Mouse (Mus musculus): ENCODE results near the gene Tmem235. TPM values are rescaled to one million over a fixed set of nuclear protein-coding genes. Genes with fewer than 3 reads are reported as not detected.
"Not testable (repeated sequence)": the region's sequence is repeated elsewhere in the genome, so short reads cannot be mapped to it uniquely, and the experiment has no call there.

Gene Tmem235
- polyA plus RNA-seq (2016; fragmentation: Nextera tagmentation; extraction: Ambion mirVana) = not detected in 2 replicates

DNA sequence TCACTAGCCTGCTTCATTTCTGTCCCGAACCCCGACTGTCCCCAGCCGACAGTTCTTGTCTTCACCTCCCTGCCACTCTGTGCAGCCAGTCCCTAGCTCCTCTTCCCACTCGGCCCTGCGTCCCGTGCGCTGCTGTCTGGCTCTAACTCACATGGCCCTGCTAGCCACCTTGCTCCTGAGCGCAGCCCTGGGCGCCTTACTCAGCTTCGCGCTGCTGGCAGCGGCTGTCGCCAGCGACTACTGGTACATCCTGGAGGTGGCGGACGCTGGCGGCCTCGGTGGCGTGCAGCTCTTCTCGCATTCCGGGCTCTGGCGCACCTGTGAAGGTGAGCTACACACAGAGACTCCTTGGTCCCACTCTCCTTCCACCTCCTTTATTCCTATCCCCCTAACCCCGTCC lies at the start of gene Tmem235:
Gene Tmem235 (plus strand): TSS at position 152 of the 400 bp plus-strand sequence.
- peaks cover 18% of the 10 kb centered on the region for H3K36me3 ChIP-seq
- H3K4me2 ChIP-seq (replicated peaks) = peak within 1 kb of the TSS; percentile 7
- WGBS = 5% methylated on average over 23 of the region's 23 CpGs
- H3K4me3 ChIP-seq = no peak within 1 kb of the TSS
- no peaks in the 10 kb centered on the region for H3K9me3 ChIP-seq (replicated peaks)
- no peak within 1 kb of the TSS for H3K9ac ChIP-seq
- no peak within 1 kb of the TSS for H3K27ac ChIP-seq
- no peak for ATAC-seq (ENCODE audit: low FRiP score)
- peaks cover 59% of the 10 kb centered on the region for H3K27me3 ChIP-seq
- H3K4me1 ChIP-seq = peaks cover 10% of the 10 kb centered on the region

DNA sequence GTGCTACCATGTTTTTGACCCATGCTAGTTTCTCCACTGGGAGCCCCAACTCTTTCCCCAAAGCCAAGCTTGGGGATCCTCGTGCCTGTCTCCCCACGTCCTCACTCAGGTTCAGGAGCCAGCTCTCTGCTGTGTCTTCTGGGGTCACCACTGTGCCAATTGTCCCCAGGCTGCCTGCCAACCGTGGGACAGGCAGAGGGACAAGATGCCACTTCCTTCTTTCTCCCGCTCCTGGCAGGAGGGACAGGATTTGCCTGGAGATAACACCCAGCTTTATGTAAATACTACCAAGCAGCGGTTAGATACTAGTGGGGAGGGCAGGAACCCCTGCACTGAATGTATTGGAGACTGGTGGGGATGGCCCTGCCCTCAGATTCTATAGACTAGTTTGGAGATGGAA lies 46.7 kb upstream of the Tmem235 start:
- no peaks in the 10 kb centered on the region for H3K9me3 ChIP-seq (replicated peaks)
- no peak for ATAC-seq (ENCODE audit: low FRiP score)
- no peak overlapping the region for H3K4me3 ChIP-seq
- 88% methylated on average over 5 of the region's 5 CpGs for WGBS
- H3K36me3 ChIP-seq = peaks cover 33% of the 10 kb centered on the region
- no peak overlapping the region for H3K9ac ChIP-seq
- H3K4me1 ChIP-seq = peaks cover 17% of the 10 kb centered on the region
- H3K27me3 ChIP-seq = peaks cover 15% of the 10 kb centered on the region
- H3K4me2 ChIP-seq (replicated peaks) = no peak overlapping the region
- no peak overlapping the region for H3K27ac ChIP-seq

DNA sequence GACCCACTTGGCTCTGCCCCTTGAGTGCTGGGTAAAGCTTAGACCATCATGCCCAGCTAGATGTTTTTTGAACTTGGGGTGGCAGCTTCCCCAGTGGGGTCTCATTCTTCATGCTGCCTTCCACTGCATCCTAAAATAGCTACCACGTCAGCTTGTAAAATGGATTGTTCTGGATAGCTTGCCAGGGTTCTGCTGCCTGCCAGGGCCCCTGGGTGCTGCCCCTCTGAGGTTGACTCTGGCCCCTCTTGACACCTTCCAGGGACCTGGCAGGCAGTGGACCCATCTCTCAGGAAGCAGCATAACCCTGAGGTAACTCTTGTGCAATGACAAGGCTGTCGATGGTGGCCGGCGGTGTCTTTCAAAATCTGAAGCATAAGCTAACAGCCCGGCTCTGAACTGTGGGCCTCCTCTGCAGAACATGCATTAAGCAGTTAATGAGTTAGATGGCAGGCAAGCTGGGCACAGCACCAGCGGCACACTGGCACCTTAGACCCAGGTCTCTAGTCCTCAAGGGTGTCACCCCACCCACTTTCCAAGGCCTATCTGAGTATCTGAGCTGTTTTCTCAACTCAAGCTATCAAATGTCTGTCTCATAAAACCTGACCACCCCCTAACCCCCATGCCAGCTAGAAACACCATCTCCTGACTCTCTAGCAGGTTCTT lies 45.7 kb upstream of the Tmem235 start:
- WGBS = 94% methylated on average over 6 of the region's 6 CpGs
- Histone ChIP-seq H3K36me3 (peaks cover 34% of the 10 kb centered on the region), H3K4me2 (replicated peaks) (no peak overlapping the region), H3K4me3 (no peak overlapping the region), H3K9me3 (replicated peaks) (no peaks in the 10 kb centered on the region), H3K4me1 (peaks cover 18% of the 10 kb centered on the region), H3K9ac (no peak overlapping the region), H3K27ac (no peak overlapping the region), H3K27me3 (peaks cover 5% of the 10 kb centered on the region)
- ATAC-seq (ENCODE audit: low FRiP score) = no peak

DNA sequence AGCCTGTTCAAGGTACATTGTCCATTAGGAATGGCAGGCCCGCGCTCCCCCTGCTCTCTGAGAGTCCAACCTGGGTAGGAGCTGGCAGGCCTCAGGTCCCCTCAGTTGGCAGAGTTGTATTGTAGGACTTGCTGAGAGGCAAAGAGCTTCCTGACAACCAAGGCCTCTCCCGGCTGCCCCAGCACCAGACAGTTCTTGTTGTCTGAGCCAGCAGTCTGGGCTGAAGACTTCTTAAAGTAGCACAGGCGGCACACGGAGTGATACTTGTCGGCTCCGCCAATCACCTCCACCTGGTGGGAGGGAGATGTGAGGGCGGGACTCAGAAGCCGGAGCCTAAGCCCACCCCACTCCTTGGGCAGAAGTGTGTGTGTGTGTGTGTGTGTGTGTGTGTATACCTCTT lies 44.7 kb upstream of the Tmem235 start:
- not testable (repeated sequence) for H3K27ac ChIP-seq; H3K9ac ChIP-seq; H3K4me1 ChIP-seq; H3K4me3 ChIP-seq; ATAC-seq (ENCODE audit: low FRiP score); H3K27me3 ChIP-seq; H3K9me3 ChIP-seq (replicated peaks); H3K4me2 ChIP-seq (replicated peaks)
- peaks cover 34% of the 10 kb centered on the region for H3K36me3 ChIP-seq
- WGBS = 86% methylated on average over 9 of the region's 9 CpGs

DNA sequence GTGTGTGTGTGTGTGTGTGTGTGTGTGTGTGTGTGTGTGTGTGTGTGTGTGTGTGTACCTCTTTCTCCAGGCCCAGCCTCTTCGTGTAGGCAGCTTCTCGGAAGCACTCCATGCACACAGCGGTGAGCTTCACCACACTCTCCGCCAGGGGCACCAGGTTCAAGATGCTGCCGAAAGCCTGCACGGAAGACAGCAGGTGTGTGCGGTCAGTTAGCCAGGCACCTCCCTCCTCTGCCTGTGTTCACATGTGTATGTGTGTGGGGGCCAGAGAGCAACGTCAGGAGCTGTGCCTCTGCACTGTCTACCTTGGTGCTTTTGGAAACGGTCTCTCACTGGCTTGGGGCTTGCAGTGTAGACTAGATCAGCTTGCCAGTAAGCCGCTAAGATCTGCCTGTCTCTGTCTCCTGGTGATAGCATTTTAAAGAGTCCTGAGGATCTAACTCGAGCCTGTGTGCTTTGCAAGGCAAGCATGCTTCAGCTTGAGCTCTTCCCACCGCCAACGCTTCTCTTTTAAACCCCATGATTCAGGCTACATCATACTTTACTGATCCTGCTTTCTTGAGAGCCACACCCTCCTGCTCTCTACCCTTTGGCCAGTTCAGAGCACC lies 44.1 kb upstream of the Tmem235 start:
- Histone ChIP-seq H3K4me1 (peaks cover 4% of the 10 kb centered on the region; the same call in 1 of the 2 replicates), H3K4me3 (no peak overlapping the region), H3K4me2 (replicated peaks) (no peak overlapping the region), H3K27ac (no peak overlapping the region), H3K9me3 (replicated peaks) (no peaks in the 10 kb centered on the region), H3K27me3 (no peaks in the 10 kb centered on the region), H3K9ac (no peak overlapping the region), H3K36me3 (peaks cover 34% of the 10 kb centered on the region)
- WGBS = 92% methylated on average over 13 of the region's 13 CpGs
- ATAC-seq (ENCODE audit: low FRiP score) = no peak

DNA sequence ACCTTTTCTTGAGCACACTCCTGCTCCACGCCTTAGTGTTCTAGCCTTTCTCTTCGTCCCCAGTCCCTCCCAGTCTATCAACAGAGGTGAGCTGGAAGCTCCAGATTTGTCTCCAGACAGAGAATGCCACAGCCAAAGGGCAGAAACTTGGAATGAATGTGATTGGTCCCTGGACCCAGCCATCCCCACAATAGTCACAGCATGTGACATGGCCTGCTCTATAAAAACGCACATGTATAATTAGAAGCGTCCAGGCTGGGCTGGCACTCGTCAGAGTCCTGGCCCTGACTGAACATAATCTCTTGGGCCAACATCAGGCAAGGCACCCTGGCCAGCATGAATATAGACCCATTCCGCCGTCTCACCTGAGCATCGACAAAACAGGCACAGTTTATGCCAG lies 41.5 kb upstream of the Tmem235 start:
- Histone ChIP-seq H3K4me2 (replicated peaks) (no peak overlapping the region), H3K27me3 (no peaks in the 10 kb centered on the region), H3K9ac (no peak overlapping the region), H3K4me1 (peaks cover 6% of the 10 kb centered on the region), H3K36me3 (peaks cover 24% of the 10 kb centered on the region), H3K27ac (peak overlapping the region; percentile 23; the same call in 1 of the 2 replicates), H3K9me3 (replicated peaks) (no peaks in the 10 kb centered on the region), H3K4me3 (no peak overlapping the region)
- 74% methylated on average over 8 of the region's 8 CpGs for WGBS
- ATAC-seq (ENCODE audit: low FRiP score) = no peak

DNA sequence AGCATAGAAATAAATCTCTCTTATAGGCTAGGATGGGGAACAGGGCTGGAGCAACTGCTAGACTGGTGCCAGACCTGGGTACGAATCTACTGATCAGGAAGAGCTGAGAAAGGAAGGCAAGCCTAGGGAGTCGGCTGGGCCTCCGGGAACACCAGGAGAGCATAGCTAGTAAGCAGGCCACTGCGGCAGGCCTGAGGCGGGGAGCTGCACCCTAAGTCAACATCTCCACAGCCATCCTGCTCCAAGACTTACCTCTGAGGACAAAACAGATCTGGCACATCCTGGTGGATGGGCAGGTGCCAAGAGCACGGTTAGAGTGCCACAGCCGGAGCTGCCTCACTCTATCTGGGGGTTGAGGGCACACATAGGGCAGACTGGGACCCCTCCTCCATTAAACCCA lies 40.4 kb upstream of the Tmem235 start:
- WGBS = 96% methylated on average over 7 of the region's 7 CpGs
- no peaks in the 10 kb centered on the region for H3K27me3 ChIP-seq
- H3K4me3 ChIP-seq = no peak overlapping the region
- peaks cover 16% of the 10 kb centered on the region for H3K36me3 ChIP-seq
- H3K27ac ChIP-seq = no peak overlapping the region
- H3K9ac ChIP-seq = no peak overlapping the region
- peaks cover 13% of the 10 kb centered on the region for H3K4me1 ChIP-seq
- no peaks in the 10 kb centered on the region for H3K9me3 ChIP-seq (replicated peaks)
- no peak for ATAC-seq (ENCODE audit: low FRiP score)
- H3K4me2 ChIP-seq (replicated peaks) = no peak overlapping the region

DNA sequence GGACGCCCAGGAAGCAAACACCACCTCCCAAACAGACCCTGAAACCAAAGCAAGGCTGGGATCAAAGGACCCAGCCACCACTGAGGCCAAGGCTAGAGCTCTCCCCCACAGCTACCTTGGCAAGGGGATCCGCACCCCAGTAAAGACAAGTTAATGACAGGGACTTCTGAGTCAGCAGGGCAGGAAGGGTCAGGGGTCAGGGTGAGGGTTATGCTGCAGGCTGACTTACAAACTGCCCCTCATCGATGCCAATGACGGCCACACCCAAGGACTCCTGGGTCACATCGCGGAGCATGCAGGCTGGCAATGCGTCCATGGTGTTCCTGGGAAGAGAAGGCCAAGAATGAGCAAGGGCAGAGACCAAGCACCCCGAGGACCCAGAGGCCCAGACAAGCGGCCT lies 38.7 kb upstream of the Tmem235 start:
- no peak for ATAC-seq (ENCODE audit: low FRiP score)
- Histone ChIP-seq H3K27me3 (no peaks in the 10 kb centered on the region), H3K9ac (no peak overlapping the region), H3K4me3 (no peak overlapping the region), H3K36me3 (peaks cover 9% of the 10 kb centered on the region), H3K9me3 (replicated peaks) (no peaks in the 10 kb centered on the region), H3K27ac (no peak overlapping the region), H3K4me1 (peaks cover 29% of the 10 kb centered on the region), H3K4me2 (replicated peaks) (no peak overlapping the region)
- 85% methylated on average over 9 of the region's 9 CpGs for WGBS

DNA sequence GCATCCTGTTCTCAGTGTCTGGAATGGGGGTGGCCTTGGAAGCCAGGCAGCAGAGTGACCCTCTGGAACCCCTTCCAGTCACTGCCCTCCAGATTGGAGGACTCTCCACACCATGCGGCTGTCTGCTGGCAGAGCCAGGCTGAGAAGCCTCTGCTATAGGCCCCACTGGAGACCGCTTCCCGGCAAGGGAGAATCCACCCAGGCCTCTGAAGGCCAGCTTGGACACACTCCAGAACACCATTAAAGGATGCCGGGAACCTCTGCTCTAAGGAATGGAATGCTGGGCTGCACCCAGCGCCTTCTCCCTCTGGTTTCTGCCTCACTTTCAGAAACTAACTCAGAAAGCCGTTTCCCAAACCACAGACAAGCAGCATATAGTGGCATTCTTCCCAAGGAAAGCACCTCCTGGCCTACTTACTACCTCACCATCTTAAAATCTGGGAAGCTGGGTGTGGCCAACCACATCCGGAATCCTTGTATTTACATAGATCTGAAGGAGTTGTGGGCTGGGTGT lies 37.8 kb upstream of the Tmem235 start:
- Histone ChIP-seq H3K9me3 (replicated peaks) (no peaks in the 10 kb centered on the region), H3K27me3 (no peaks in the 10 kb centered on the region), H3K36me3 (peaks cover 9% of the 10 kb centered on the region), H3K4me1 (peaks cover 31% of the 10 kb centered on the region), H3K4me2 (replicated peaks) (no peak overlapping the region), H3K27ac (no peak overlapping the region), H3K9ac (no peak overlapping the region), H3K4me3 (no peak overlapping the region)
- 92% methylated on average over 7 of the region's 7 CpGs for WGBS
- no peak for ATAC-seq (ENCODE audit: low FRiP score)

DNA sequence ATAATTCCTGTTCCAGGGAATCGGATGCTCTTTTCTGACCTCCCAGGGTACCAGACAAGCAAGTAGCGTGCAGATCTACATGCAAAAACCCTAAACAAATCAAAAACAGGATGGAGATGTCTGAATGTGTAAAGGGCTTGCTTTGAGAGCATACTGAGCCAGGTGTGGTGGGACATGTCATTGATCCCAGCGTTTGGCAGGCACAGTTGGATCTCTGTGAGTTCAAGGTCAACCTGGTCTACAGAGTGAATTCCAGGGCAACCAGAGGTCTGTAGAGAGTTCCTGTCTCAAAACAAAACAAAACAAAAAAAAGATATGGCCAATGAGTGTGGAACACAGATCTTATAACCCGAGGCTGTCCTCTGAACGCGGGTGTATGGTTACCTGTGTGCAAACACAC lies 37.1 kb upstream of the Tmem235 start:
- Histone ChIP-seq H3K27me3 (no peaks in the 10 kb centered on the region), H3K9ac (no peak overlapping the region), H3K4me3 (no peak overlapping the region), H3K27ac (no peak overlapping the region), H3K4me2 (replicated peaks) (no peak overlapping the region), H3K4me1 (peaks cover 37% of the 10 kb centered on the region), H3K9me3 (replicated peaks) (no peaks in the 10 kb centered on the region), H3K36me3 (peaks cover 9% of the 10 kb centered on the region)
- ATAC-seq (ENCODE audit: low FRiP score) = no peak
- 97% methylated on average over 6 of the region's 6 CpGs for WGBS

DNA sequence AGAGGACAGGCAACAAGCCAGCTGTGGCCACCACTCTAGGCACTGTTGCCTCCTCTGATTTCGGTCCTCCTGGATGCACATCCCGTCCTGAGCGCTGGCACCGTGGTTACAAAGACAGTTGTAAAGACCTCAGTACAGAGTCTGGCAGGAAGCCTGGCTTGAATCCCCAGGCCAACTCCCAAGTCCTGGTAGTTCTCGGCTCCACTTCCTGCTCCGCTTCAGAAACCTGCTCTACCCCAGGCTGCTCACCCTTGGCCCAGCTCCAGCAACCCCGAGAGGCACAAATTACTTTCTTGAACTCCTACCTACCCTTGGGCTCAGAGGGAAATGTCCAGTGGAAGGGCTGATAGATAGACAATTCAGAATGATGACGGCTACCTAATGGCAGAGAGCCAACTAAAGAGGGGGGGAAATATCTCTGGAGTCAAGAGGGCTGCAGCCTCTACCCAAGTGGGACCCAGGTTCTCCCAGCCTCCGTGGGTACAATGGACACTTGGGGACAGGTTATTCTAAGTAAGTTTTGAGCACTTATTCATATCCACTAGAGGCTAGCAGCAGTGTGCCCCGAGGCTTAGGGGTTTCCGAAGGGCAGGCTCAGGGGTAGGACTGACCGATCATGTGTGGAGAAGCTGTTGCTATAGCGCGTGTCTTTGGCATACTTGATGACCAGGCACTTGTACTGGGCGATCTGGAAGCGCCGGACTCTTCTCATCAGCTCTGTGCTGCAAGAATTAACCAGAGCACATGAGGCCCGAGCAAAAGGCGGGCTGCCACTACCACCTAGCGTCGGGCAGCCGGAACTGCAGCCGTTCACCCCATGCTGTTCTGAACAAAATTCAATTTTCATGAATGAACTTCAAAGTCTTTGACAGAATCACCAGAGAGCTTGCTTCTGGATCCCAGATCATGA lies 36.2 kb upstream of the Tmem235 start:
- peak overlapping the region; percentile 57 for H3K9ac ChIP-seq
- H3K27ac ChIP-seq = no peak overlapping the region
- no peaks in the 10 kb centered on the region for H3K27me3 ChIP-seq
- peaks cover 6% of the 10 kb centered on the region; the same call in 1 of the 2 replicates for H3K36me3 ChIP-seq
- H3K4me2 ChIP-seq (replicated peaks) = peak overlapping the region; percentile 90
- WGBS = 26% methylated on average over 23 of the region's 23 CpGs
- H3K4me3 ChIP-seq = peak overlapping the region; percentile 46
- ATAC-seq (ENCODE audit: low FRiP score) = peak; percentile 78
- H3K9me3 ChIP-seq (replicated peaks) = no peaks in the 10 kb centered on the region
- peaks cover 40% of the 10 kb centered on the region for H3K4me1 ChIP-seq

All from hindbrain, embryonic 12.5 days (tissue).